Mouse (Mus musculus): ENCODE results near the gene Csrnp3. TPM values are rescaled to one million over a fixed set of nuclear protein-coding genes. Genes with fewer than 3 reads are reported as not detected.

The Csrnp3 gene
- polyA plus RNA-seq, 1 experiment = 1.1 TPM

GRCm38 (mm10) chr2:65987588-65987987 is 142.0 kb downstream of the Csrnp3 start:
- TF ChIP-seq POLR2A (IDR thresholded peaks at IDR 0.05; ENCODE audit: low read depth, low read length) (no peak), CTCF (conservative IDR thresholded peaks at IDR 0.05; ENCODE audit: insufficient read depth, insufficient read length, low read depth, low read length) (no peak)
- DNase-seq = peak; percentile 94
- no peak overlapping the region for H3K4me3 ChIP-seq (ENCODE audit: insufficient read depth, low read depth, low read length)
- peak overlapping the region; percentile 93 for H3K27ac ChIP-seq (ENCODE audit: insufficient read depth, low read depth, low read length)
- no peaks in the 10 kb centered on the region for H3K36me3 ChIP-seq (ENCODE audit: control insufficient read depth, insufficient read depth, low read length)
- no peaks in the 10 kb centered on the region for H3K27me3 ChIP-seq (replicated peaks; ENCODE audit: control insufficient read depth, insufficient read depth, low read length)
- 31% methylated on average over 3 of the region's 3 CpGs for WGBS
- peaks cover 2% of the 10 kb centered on the region; the same call in 1 of the 2 replicates for H3K4me1 ChIP-seq (ENCODE audit: control insufficient read depth, insufficient read depth, low read length)

DNA sequence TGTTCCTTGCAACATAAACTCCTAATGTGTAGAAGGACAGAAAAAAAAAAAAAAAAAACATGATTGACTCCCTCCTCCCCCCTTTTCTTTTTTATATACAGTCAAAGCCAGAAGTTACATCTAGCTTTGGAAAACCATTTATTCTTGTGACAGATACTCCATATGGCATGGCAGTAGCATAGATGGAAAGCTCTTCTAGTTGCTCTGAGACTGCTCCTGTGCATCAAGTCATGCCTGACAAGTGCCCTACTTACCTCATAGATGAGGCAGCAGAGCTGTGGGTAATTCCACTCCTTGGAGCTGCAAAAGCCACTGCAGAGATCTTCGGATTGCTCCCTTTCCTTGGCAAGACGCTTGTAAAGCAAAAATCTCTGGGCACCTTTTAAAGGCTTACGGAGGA is 143.2 kb downstream of the Csrnp3 start:
- DNase-seq = no peak
- Histone ChIP-seq H3K27me3 (replicated peaks; ENCODE audit: control insufficient read depth, insufficient read depth, low read length) (no peaks in the 10 kb centered on the region), H3K4me3 (ENCODE audit: insufficient read depth, low read depth, low read length) (no peak overlapping the region), H3K4me1 (ENCODE audit: control insufficient read depth, insufficient read depth, low read length) (peaks cover 7% of the 10 kb centered on the region; the same call in 1 of the 2 replicates), H3K36me3 (ENCODE audit: control insufficient read depth, insufficient read depth, low read length) (no peaks in the 10 kb centered on the region), H3K27ac (ENCODE audit: insufficient read depth, low read depth, low read length) (no peak overlapping the region)
- no peak for TF ChIP-seq POLR2A (IDR thresholded peaks at IDR 0.05; ENCODE audit: low read depth, low read length)
- no peak for TF ChIP-seq CTCF (conservative IDR thresholded peaks at IDR 0.05; ENCODE audit: insufficient read depth, insufficient read length, low read depth, low read length)
- 64% methylated on average over 3 of the region's 3 CpGs for WGBS

- peaks cover 12% of the 10 kb centered on the region for H3K4me1 ChIP-seq (ENCODE audit: control insufficient read depth, insufficient read depth, low read length)
- H3K27ac ChIP-seq (ENCODE audit: insufficient read depth, low read depth, low read length) = no peak overlapping the region
- H3K4me3 ChIP-seq (ENCODE audit: insufficient read depth, low read depth, low read length) = no peak overlapping the region
- H3K27me3 ChIP-seq (replicated peaks; ENCODE audit: control insufficient read depth, insufficient read depth, low read length) = no peaks in the 10 kb centered on the region
- DNase-seq = peak; percentile 27
- H3K36me3 ChIP-seq (ENCODE audit: control insufficient read depth, insufficient read depth, low read length) = no peaks in the 10 kb centered on the region
- TF ChIP-seq CTCF (conservative IDR thresholded peaks at IDR 0.05; ENCODE audit: insufficient read depth, insufficient read length, low read depth, low read length) (no peak; the same call in 1 of the 2 replicates), POLR2A (IDR thresholded peaks at IDR 0.05; ENCODE audit: low read depth, low read length) (no peak)
These were observed 144.5 kb downstream of the Csrnp3 start for GRCm38 (mm10) chr2:65990108-65990507.

GRCm38 (mm10) chr2:65990754-65991153 is 145.2 kb downstream of the Csrnp3 start:
- Histone ChIP-seq H3K36me3 (ENCODE audit: control insufficient read depth, insufficient read depth, low read length) (no peaks in the 10 kb centered on the region), H3K4me1 (ENCODE audit: control insufficient read depth, insufficient read depth, low read length) (peaks cover 13% of the 10 kb centered on the region), H3K27ac (ENCODE audit: insufficient read depth, low read depth, low read length) (no peak overlapping the region), H3K27me3 (replicated peaks; ENCODE audit: control insufficient read depth, insufficient read depth, low read length) (no peaks in the 10 kb centered on the region), H3K4me3 (ENCODE audit: insufficient read depth, low read depth, low read length) (no peak overlapping the region)
- WGBS = 84% methylated on average over 4 of the region's 4 CpGs
- TF ChIP-seq POLR2A (IDR thresholded peaks at IDR 0.05; ENCODE audit: low read depth, low read length) (no peak), CTCF (conservative IDR thresholded peaks at IDR 0.05; ENCODE audit: insufficient read depth, insufficient read length, low read depth, low read length) (no peak)
- DNase-seq = no peak

DNA sequence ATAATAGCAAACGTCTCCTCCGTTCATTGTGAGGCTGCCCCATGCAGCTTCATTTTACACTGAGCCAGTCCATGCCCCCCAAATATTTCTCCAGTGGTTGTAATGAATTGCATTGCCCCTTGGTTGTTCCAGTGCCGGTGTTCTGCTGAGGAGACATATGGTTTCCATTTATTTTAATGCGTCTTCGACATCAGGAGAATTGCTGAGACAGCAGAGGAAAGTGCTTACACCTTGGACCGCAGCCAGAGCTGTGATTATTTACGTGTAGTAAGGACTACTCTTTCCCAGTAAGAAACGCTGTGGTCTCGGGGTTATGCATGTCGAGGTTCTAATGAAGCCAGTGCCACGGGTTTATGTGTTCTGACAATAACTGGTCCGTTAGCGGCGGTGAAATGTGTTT is 147.8 kb downstream of the Csrnp3 start:
- peak; percentile 43 for DNase-seq
- 27% methylated on average over 14 of the region's 14 CpGs for WGBS
- TF ChIP-seq CTCF (conservative IDR thresholded peaks at IDR 0.05; ENCODE audit: insufficient read depth, insufficient read length, low read depth, low read length) (no peak), POLR2A (IDR thresholded peaks at IDR 0.05; ENCODE audit: low read depth, low read length) (no peak)

GRCm38 (mm10) chr2:65994886-65995468 is 149.4 kb downstream of the Csrnp3 start:
- Histone ChIP-seq H3K27me3 (replicated peaks; ENCODE audit: control insufficient read depth, insufficient read depth, low read length) (no peaks in the 10 kb centered on the region), H3K4me3 (ENCODE audit: insufficient read depth, low read depth, low read length) (no peak overlapping the region), H3K36me3 (ENCODE audit: control insufficient read depth, insufficient read depth, low read length) (no peaks in the 10 kb centered on the region), H3K4me1 (ENCODE audit: control insufficient read depth, insufficient read depth, low read length) (peaks cover 17% of the 10 kb centered on the region), H3K27ac (ENCODE audit: insufficient read depth, low read depth, low read length) (peak overlapping the region; percentile 79)
- TF ChIP-seq CTCF (conservative IDR thresholded peaks at IDR 0.05; ENCODE audit: insufficient read depth, insufficient read length, low read depth, low read length) (no peak), POLR2A (IDR thresholded peaks at IDR 0.05; ENCODE audit: low read depth, low read length) (no peak)
- DNase-seq = peak; percentile 74
- 36% methylated on average over 13 of the region's 13 CpGs for WGBS

More for the DNA sequence above, 147.8 kb downstream of the Csrnp3 start:
- Histone ChIP-seq H3K4me3 (ENCODE audit: insufficient read depth, low read depth, low read length) (no peak overlapping the region), H3K27ac (ENCODE audit: insufficient read depth, low read depth, low read length) (peak overlapping the region; percentile 46), H3K4me1 (ENCODE audit: control insufficient read depth, insufficient read depth, low read length) (peaks cover 18% of the 10 kb centered on the region), H3K27me3 (replicated peaks; ENCODE audit: control insufficient read depth, insufficient read depth, low read length) (no peaks in the 10 kb centered on the region), H3K36me3 (ENCODE audit: control insufficient read depth, insufficient read depth, low read length) (no peaks in the 10 kb centered on the region)

DNA sequence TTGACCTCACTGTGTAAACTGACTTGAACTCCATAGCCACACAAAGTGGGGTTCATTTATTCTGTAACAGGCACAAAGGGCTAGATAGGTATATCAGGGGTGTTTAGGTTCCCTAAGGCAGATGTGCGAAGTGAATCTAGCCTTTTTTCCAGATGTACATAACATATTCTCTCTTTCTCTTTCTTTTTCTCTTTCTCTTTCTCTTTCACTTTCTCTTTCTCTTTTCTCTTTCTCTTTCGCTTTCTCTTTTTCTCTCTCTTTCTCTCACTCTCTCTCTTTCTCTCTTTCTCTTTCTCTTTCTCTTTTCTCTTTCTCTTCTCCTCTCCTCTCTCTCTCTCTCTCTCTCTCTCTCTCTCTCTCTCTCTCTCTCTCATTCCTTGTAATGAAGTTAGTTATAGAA is 153.2 kb downstream of the Csrnp3 start:
- no peak for TF ChIP-seq POLR2A (IDR thresholded peaks at IDR 0.05; ENCODE audit: low read depth, low read length)
- no peak for TF ChIP-seq CTCF (conservative IDR thresholded peaks at IDR 0.05; ENCODE audit: insufficient read depth, insufficient read length, low read depth, low read length)
- no peak for DNase-seq
- Histone ChIP-seq H3K4me1 (ENCODE audit: control insufficient read depth, insufficient read depth, low read length) (peaks cover 12% of the 10 kb centered on the region), H3K36me3 (ENCODE audit: control insufficient read depth, insufficient read depth, low read length) (no peaks in the 10 kb centered on the region), H3K27ac (ENCODE audit: insufficient read depth, low read depth, low read length) (no peak overlapping the region), H3K4me3 (ENCODE audit: insufficient read depth, low read depth, low read length) (no peak overlapping the region), H3K27me3 (replicated peaks; ENCODE audit: control insufficient read depth, insufficient read depth, low read length) (no peaks in the 10 kb centered on the region)
- WGBS = 91% methylated on average over 2 of the region's 2 CpGs
